Mouse (Mus musculus) forebrain, embryonic 13.5 days (tissue): Measurements from ENCODE around the gene Olfr961. TPM values are rescaled to one million over a fixed set of nuclear protein-coding genes. Genes with fewer than 3 reads are reported as not detected.

Source experiments
- ATAC-seq: fragments of 200-750 bp; cut with Nextera tagmentation; 2 replicates; pipeline ENCODE4 v1.8.0; 2017
- H3K27ac ChIP-seq: fragments of 300-500 bp; sonication (generic); 2 replicates; pipeline ENCODE4 v1.5.1; 2015; ENCODE audit warnings: inconsistent platforms, mild to moderate bottlenecking, moderate library complexity
- H3K27me3 ChIP-seq: fragments of 300-500 bp; sonication (generic); 2 replicates; pipeline ENCODE4 v1.6.1; 2015; ENCODE audit warnings: mild to moderate bottlenecking, inconsistent platforms
- H3K36me3 ChIP-seq: fragments of 300-500 bp; sonication (generic); 2 replicates; pipeline ENCODE4 v1.6.1; 2015; ENCODE audit warnings: mild to moderate bottlenecking, inconsistent platforms; ENCODE audit not compliant: poor library complexity, severe bottlenecking
- H3K4me1 ChIP-seq: fragments of 300-500 bp; sonication (generic); 2 replicates; pipeline ENCODE4 v1.6.1; 2015; ENCODE audit warnings: inconsistent platforms
- H3K4me2 ChIP-seq: fragments of 300-500 bp; sonication (generic); 2 replicates; pipeline ENCODE4 v1.6.1; 2015; ENCODE audit warnings: inconsistent platforms, mild to moderate bottlenecking, moderate library complexity
- H3K4me3 ChIP-seq: fragments of 300-500 bp; sonication (generic); 2 replicates; pipeline ENCODE4 v1.5.1; 2015; ENCODE audit warnings: mild to moderate bottlenecking, inconsistent platforms
- H3K9ac ChIP-seq: fragments of 300-500 bp; sonication (generic); 2 replicates; pipeline ENCODE4 v1.6.1; 2015; ENCODE audit warnings: mild to moderate bottlenecking, inconsistent platforms
- H3K9me3 ChIP-seq: fragments of 300-500 bp; sonication (generic); replicated peaks from 2 replicates; pipeline ENCODE4 v1.6.1; 2016; ENCODE audit warnings: inconsistent platforms
- WGBS: fragments of 180-500 bp; shearing (Covaris S2); methylation state at CpG from one replicate; pipeline ENCODE4 v1.1.7; 2015; 5-methylcytosine and 5-hydroxymethylcytosine counted together
- polyA plus RNA-seq: library from polyadenylated mRNA; unstranded; fragments of >200 nt; fragmentation: Nextera tagmentation; extraction: Ambion mirVana; gene quantifications from 2 replicates; pipeline ENCODE4 v1.2.1, GENCODE M21; 2015

Olfr961 gene
- polyA plus RNA-seq: not detected in 2 replicates

DNA sequence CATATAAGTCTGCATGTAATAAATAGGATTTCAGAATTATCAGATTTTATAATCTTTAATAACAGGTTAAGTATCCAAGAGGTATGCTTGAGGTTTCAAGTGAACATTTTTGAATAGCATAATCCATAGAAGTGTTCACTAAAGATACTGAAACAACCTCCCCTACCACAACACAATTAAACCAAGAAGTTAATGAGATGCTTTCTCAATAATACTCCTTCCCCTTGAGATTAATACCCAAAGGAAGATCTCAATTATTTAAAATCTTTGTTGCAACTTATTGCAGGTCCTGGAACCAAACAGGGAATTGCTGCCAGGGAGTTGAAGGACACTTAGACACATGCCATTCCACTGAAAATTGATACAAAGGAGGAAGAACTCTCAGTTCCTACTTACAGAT lies at the start of gene Olfr961:
Gene Olfr961 (plus strand): TSS at position 301 of the 400 bp plus-strand sequence.
- no peaks in the 10 kb centered on the region for H3K36me3 ChIP-seq
- no peaks in the 10 kb centered on the region for H3K27me3 ChIP-seq
- no peak within 1 kb of the TSS for H3K9ac ChIP-seq
- H3K9me3 ChIP-seq: no peaks in the 10 kb centered on the region
- H3K4me1 ChIP-seq: no peaks in the 10 kb centered on the region
- H3K27ac ChIP-seq: no peak within 1 kb of the TSS
- H3K4me2 ChIP-seq: no peak within 1 kb of the TSS
- no peak for ATAC-seq
- no peak within 1 kb of the TSS for H3K4me3 ChIP-seq

DNA sequence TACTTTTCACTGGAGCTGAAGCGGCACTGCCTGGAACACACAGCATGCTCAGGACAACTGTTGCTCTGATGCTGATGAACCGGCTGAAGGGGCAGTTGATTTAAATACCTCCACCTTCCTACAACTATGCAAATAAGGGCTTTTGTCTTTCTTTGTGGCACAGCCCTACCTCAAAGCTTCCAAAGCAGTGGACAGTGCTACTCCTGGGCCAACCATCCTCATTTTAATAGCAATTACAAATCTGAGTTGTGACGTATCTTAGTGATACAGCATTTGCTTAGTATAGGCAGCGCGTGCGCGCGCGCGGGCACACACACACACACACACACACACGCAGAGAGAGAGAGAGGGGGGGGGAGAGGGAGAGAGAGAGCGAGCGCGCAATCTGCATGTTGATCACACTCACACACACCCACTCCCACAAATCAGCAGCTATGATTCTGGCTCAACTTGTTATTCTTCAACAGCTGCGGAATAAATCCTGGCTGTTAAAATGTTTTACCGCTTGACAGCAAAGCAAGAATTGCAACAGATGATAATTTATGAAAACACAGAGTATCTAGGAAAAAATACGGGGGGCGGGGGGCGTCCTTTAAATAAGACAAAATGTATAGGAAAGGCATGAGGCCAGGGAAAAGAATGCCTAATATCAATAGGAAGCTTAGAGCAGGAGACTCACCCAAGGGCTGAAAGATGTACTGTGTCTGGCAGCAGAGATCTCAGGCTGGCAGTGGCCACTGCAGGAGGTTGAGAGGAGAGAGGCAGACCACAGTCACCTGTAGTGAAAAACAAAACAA lies 42.2 kb upstream of the Olfr961 start:
- Histone ChIP-seq H3K36me3 (no peaks in the 10 kb centered on the region), H3K9me3 (no peaks in the 10 kb centered on the region), H3K4me3 (peak overlapping the region; percentile 42), H3K4me2 (peak overlapping the region; percentile 70), H3K27me3 (peaks cover 2% of the 10 kb centered on the region; the same call in 1 of the 2 replicates), H3K9ac (peak overlapping the region; percentile 52), H3K27ac (peak overlapping the region; percentile 35; the same call in 1 of the 2 replicates), H3K4me1 (peaks cover 17% of the 10 kb centered on the region; the same call in 1 of the 2 replicates)
- WGBS: 0% methylated on average over 19 of the region's 19 CpGs
- ATAC-seq: peak; percentile 96

DNA sequence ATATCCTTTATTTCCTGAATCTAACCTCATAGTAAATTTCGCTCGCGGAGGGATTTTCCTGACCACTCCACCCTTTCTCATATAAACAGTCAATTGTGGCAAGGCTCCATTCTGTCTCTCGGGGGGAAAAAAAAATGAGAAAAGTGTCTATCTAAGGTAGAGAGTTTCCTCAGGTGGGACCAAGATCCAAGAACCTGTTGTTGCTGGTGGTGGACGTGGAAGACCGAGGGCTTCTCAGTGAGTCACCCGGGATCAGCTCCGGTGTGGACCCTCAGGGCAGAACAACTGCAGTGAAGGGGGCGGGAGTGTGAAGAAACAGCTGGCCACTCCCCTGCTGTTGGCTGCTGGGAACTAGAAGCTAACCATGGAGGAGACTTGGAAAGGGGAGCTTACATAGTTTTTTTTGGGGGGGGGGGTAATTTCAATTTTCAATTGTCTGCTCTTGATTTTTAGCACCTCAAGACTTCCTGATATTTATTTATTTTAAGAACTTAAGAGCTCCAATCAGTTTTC lies 41.5 kb upstream of the Olfr961 start:
- under 1% methylated on average over 9 of the region's 9 CpGs for WGBS
- peak overlapping the region; percentile 35; the same call in 1 of the 2 replicates for H3K27ac ChIP-seq
- H3K4me2 ChIP-seq: peak overlapping the region; percentile 70
- peak overlapping the region; percentile 42 for H3K4me3 ChIP-seq
- H3K4me1 ChIP-seq: peaks cover 17% of the 10 kb centered on the region; the same call in 1 of the 2 replicates
- peak overlapping the region; percentile 52 for H3K9ac ChIP-seq
- H3K9me3 ChIP-seq: no peaks in the 10 kb centered on the region
- H3K36me3 ChIP-seq: no peaks in the 10 kb centered on the region
- peaks cover 2% of the 10 kb centered on the region; the same call in 1 of the 2 replicates for H3K27me3 ChIP-seq
- peak; percentile 33 for ATAC-seq

DNA sequence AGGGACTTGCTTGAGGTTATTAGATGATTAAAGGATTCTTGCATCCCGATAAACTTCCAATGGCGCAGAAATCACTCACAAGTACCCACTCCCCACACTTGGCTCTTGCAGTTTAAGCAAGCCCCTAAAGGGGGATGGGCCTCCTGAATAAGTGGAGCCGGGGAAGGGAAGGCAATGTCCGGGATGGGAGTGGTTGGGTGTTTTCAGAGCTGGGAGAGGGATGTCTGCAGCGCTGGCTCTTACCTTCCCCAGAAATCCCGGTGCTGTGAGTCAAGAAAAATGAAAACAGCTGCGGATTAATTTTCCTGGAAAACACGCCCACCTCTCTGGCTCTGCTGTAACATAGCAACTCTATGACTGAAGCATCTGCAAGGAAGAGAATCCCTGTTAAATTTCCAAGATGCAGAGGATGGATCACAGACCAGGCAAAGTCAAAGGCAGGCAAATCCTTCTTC lies 40.9 kb upstream of the Olfr961 start, which contains the start of gene AW551984:
Gene AW551984 (minus strand): TSS at position 405 of the 455 bp plus-strand sequence.
- Histone ChIP-seq H3K27me3 (peaks cover 2% of the 10 kb centered on the region; the same call in 1 of the 2 replicates), H3K9ac (peak within 1 kb of the TSS; percentile 52), H3K36me3 (no peaks in the 10 kb centered on the region), H3K27ac (peak within 1 kb of the TSS; percentile 35; the same call in 1 of the 2 replicates), H3K9me3 (no peaks in the 10 kb centered on the region), H3K4me3 (peak within 1 kb of the TSS; percentile 42), H3K4me2 (peak within 1 kb of the TSS; percentile 70), H3K4me1 (peaks cover 17% of the 10 kb centered on the region; the same call in 1 of the 2 replicates)
- peak; percentile 53; the same call in 1 of the 2 replicates for ATAC-seq
- 0% methylated on average over 8 of the region's 8 CpGs for WGBS

DNA sequence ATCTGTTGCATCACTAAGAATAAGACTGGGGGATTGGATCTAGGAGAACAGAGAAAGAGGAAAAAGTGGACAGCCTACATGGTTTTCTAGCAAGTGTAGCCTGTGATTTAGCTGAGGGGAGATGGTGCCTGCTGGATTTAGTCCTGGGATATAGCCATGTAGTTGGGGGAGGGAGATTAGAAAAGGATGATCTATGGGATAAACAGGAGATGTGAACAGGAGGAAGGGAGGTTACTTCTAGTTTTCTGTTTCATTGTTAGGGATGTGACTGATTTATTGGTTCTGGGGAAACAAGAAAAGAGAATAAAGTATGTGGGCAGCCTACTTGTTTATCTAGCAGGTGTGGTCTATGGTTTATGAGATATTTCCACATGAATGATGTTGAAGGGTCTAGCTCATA lies 36.4 kb upstream of the Olfr961 start:
- H3K4me2 ChIP-seq: no peak overlapping the region
- no peak for ATAC-seq

DNA sequence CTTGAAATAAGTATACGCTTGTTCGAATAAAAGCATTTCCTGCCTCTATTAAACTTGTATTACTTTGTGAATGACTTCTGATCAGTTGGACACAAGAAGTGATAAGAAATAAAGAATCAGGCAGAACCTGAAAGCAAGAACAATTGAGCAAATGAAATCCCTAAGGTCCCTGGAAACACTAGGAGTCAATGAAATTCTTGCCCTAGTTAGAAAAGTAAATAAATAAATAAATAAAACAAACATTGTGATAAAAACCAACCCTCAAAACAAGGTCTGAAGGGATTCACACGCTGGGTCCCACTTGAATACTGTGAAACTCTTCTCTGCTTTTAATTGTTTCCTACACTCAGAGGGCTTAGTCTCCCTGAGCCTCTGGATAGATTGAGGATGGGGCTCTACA lies 34.5 kb upstream of the Olfr961 start, which contains the start of gene Olfr148:
Gene Olfr148 (plus strand): TSS at position 301 of the 400 bp plus-strand sequence.
- no peaks in the 10 kb centered on the region for H3K36me3 ChIP-seq
- no peak within 1 kb of the TSS for H3K4me3 ChIP-seq
- H3K9me3 ChIP-seq: no peaks in the 10 kb centered on the region
- no peaks in the 10 kb centered on the region for H3K4me1 ChIP-seq
- H3K4me2 ChIP-seq: no peak within 1 kb of the TSS
- WGBS: 76% methylated on average over 3 of the region's 3 CpGs
- H3K27me3 ChIP-seq: peaks cover under 1% of the 10 kb centered on the region; the same call in 1 of the 2 replicates
- no peak within 1 kb of the TSS for H3K27ac ChIP-seq
- ATAC-seq: no peak
- no peak within 1 kb of the TSS for H3K9ac ChIP-seq

More for the DNA sequence above, 36.4 kb upstream of the Olfr961 start:
- H3K36me3 ChIP-seq: no peaks in the 10 kb centered on the region
- H3K4me3 ChIP-seq: no peak overlapping the region
- peaks cover 10% of the 10 kb centered on the region; the same call in 1 of the 2 replicates for H3K4me1 ChIP-seq
- H3K27me3 ChIP-seq: peaks cover 2% of the 10 kb centered on the region; the same call in 1 of the 2 replicates
- H3K9ac ChIP-seq: no peak overlapping the region
- no peak overlapping the region for H3K27ac ChIP-seq
- H3K9me3 ChIP-seq: no peaks in the 10 kb centered on the region

DNA sequence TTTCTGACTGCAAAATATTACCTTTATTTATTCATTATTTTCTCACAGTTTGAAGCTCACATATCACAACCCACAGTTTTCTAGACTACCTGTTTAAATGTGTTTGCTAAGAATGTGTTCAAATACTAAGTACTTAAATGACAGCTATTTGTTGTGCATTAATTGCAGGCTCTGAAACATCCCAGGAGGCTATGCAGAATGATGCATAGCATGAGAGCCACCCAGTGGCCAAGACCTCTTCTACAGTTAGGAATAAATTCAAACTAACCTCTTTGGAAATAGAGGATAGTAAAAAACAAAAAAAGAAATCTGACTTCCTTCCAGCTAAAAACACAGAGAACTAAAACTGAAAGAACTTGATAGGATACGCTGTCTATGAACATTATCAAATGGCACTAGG lies 32.9 kb upstream of the Olfr961 start:
- WGBS: 74% methylated on average over 1 of the region's 1 CpGs
- Histone ChIP-seq H3K36me3 (no peaks in the 10 kb centered on the region), H3K27ac (no peak overlapping the region), H3K4me2 (no peak overlapping the region), H3K27me3 (no peaks in the 10 kb centered on the region), H3K9ac (no peak overlapping the region), H3K4me3 (no peak overlapping the region), H3K4me1 (no peaks in the 10 kb centered on the region), H3K9me3 (no peaks in the 10 kb centered on the region)
- ATAC-seq: peak; percentile 74

DNA sequence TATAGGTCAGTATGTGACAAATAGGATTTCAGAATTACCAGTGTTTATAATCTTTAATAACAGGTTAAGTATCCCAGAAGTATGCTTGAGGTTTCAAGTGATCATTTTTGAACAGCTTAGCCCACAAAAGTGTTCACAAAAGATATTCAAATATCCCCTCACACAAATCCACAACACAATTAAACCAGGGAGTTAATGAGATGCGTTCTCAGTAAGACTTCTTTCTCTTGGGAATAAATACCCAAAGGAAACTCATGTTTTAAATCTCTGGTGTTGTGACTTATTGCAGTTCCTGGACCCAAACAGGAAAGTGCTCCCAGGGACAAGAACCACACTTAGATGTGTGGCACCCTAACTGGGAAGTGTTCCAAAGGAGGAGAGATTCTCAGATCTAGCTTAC lies 23.8 kb upstream of the Olfr961 start, which contains the start of gene Olfr960:
Gene Olfr960 (plus strand): TSS at position 301 of the 400 bp plus-strand sequence.
- WGBS: 35% methylated on average over 1 of the region's 1 CpGs
- Histone ChIP-seq H3K9ac (no peak within 1 kb of the TSS), H3K4me3 (no peak within 1 kb of the TSS), H3K9me3 (no peaks in the 10 kb centered on the region; the same call in 1 of the 2 replicates), H3K4me2 (no peak within 1 kb of the TSS), H3K27me3 (no peaks in the 10 kb centered on the region), H3K4me1 (no peaks in the 10 kb centered on the region), H3K36me3 (no peaks in the 10 kb centered on the region), H3K27ac (no peak within 1 kb of the TSS)
- ATAC-seq: no peak

DNA sequence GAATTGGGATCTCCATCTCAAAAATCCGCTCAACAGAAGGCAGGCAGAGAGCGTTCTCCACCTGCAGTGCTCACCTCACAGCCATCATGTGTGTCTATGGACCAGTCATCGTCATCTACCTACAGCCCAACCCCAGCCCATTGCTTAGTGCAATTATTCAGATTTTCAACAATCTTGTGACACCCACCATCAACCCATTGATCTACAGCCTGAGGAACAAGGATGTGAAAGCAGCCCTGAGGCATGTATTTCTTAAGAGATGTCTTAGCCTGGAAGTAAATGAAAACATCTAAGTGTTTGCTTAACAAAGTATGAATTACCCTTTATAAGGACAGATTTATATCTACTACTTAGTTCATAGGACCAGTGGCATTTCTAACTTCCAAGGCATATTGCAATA lies 21.1 kb upstream of the Olfr961 start:
- no peak overlapping the region for H3K27ac ChIP-seq
- H3K4me3 ChIP-seq: no peak overlapping the region
- H3K4me2 ChIP-seq: no peak overlapping the region
- H3K27me3 ChIP-seq: no peaks in the 10 kb centered on the region
- no peak overlapping the region for H3K9ac ChIP-seq
- 94% methylated on average over 3 of the region's 3 CpGs for WGBS
- H3K36me3 ChIP-seq: no peaks in the 10 kb centered on the region
- no peaks in the 10 kb centered on the region; the same call in 1 of the 2 replicates for H3K9me3 ChIP-seq
- H3K4me1 ChIP-seq: no peaks in the 10 kb centered on the region
- ATAC-seq: no peak

DNA sequence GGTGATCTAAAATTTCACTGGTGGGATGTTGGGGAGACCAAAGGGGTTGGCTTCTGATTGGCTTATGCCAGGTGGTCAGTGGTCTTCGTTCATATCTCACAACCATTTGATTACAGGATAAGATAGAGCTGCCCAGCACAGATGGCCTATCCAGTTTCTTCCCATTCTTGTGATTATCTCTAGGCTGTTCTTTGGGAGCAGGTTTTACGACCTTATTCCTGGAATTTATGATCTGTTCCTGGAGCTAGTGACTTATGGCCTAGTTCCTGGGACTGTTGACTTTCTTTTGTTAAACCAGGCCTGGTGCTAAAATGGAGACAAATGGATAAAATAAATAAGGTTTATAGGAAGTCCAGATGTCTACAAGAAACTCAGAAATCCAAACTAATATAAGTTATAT lies 20.2 kb upstream of the Olfr961 start:
- Histone ChIP-seq H3K27me3 (no peaks in the 10 kb centered on the region), H3K4me1 (no peaks in the 10 kb centered on the region), H3K36me3 (no peaks in the 10 kb centered on the region), H3K4me2 (no peak overlapping the region), H3K9ac (no peak overlapping the region), H3K4me3 (no peak overlapping the region), H3K9me3 (no peaks in the 10 kb centered on the region), H3K27ac (no peak overlapping the region)
- 82% methylated on average over 2 of the region's 2 CpGs for WGBS
- no peak for ATAC-seq

DNA sequence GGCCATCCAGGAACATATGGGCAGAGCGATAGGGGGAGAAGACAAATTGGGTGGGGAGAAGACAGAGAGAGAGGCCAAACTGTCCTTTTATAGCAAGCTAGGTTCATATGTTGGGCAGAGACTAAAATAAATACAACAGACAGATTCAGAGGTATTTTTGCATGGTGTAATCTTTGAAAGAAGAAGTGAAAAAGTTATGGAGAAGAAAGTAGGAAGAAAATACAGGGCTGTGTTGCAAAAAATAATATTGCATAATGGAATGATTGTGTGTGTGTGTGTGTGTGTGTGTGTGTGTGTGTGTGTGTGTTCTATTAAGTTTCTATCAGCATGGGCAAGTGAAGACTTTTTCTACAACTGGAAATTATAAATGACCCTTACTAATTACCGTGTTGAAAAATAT lies 15.8 kb upstream of the Olfr961 start:
- Histone ChIP-seq H3K4me2 (no peak overlapping the region), H3K27ac (no peak overlapping the region), H3K9ac (no peak overlapping the region), H3K4me1 (no peaks in the 10 kb centered on the region), H3K4me3 (no peak overlapping the region), H3K27me3 (no peaks in the 10 kb centered on the region), H3K9me3 (no peaks in the 10 kb centered on the region), H3K36me3 (no peaks in the 10 kb centered on the region)
- ATAC-seq: no peak
- 87% methylated on average over 2 of the region's 2 CpGs for WGBS
